Mouse (Mus musculus) ES-Bruce4 (cell line): ENCODE data around the gene Tenm3.

Experiments used
- CTCF ChIP-seq: IDR thresholded peaks from one replicate; pipeline ENCODE4 v1.8.1; 2011; ENCODE audit warnings: low read depth, low read length
- EP300 ChIP-seq: IDR thresholded peaks from 2 replicates; pipeline ENCODE4 v1.6.1; 2011; ENCODE audit warnings: low read depth, low read length; ENCODE audit not compliant: insufficient read depth
- POLR2A ChIP-seq: IDR thresholded peaks from one replicate; pipeline ENCODE4 v1.8.1; 2011; ENCODE audit warnings: low read length; ENCODE audit not compliant: insufficient read depth

GRCm38 (mm10) chr8:48281855-48282254 is 561.9 kb downstream of the Tenm3 start:
- TF ChIP-seq CTCF, result no peak
- no peak for TF ChIP-seq POLR2A
- TF ChIP-seq EP300, result no peak
